Mouse (Mus musculus): ENCODE measurements around the gene Il1b.

DNA sequence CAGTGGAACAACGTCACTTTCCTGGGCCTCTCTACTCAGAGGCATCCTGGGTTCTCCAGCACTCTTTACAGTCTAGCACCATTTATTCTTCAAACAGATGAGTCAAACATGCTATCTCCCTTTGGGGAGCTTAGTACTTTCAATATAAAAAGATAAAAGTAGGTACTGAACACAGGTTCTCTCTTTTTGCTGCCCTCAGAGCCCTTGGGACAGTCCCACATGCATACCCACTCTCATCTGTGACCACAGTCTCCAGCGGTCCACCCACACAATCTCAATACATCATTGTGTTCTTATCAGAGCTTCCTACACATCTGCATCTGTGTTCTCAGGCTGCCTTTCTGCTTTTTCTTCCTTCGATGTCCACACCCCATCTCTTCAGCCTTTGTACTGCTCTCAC, 14.4 kb upstream of the Il1b start:
- TF ChIP-seq CTCF (IDR thresholded peaks at IDR 0.05; ENCODE audit: borderline replicate concordance, insufficient read depth, low read depth, low read length) (no peak), POLR2A (IDR thresholded peaks at IDR 0.05; ENCODE audit: borderline replicate concordance, insufficient read depth, low read length) (no peak)
